Mouse (Mus musculus): ENCODE data around the gene Slc38a11. TPM values are rescaled to one million over a fixed set of nuclear protein-coding genes. Genes with fewer than 3 reads are reported as not detected.

Slc38a11 gene
- total and polyA plus RNA-seq, 2 experiments = 0.37 TPM; not detected in 1

GRCm38 (mm10) chr2:65373076-65373475, 9.2 kb upstream of the Slc38a11 start:
- Histone ChIP-seq H3K4me3 (ENCODE audit: insufficient read depth, low read depth, low read length) (no peak overlapping the region), H3K79me2 (ENCODE audit: control insufficient read depth, insufficient read depth, low read length) (no peaks in the 10 kb centered on the region), H3K27me3 (ENCODE audit: control insufficient read depth, insufficient read depth, low read length) (no peaks in the 10 kb centered on the region), H3K9ac (ENCODE audit: low read depth, low read length) (no peak overlapping the region), H3K27ac (replicated peaks; ENCODE audit: insufficient read depth, low read depth, low read length) (no peak overlapping the region), H3K36me3 (ENCODE audit: control insufficient read depth, insufficient read depth, low read length) (no peaks in the 10 kb centered on the region), H3K4me1 (ENCODE audit: control insufficient read depth, insufficient read depth, low read length) (peaks cover 8% of the 10 kb centered on the region)
- 95% methylated on average over 4 of the region's 4 CpGs for WGBS
- DNase-seq (ENCODE audit: extremely low read depth, low read depth, low spot score) = no peak
- TF ChIP-seq CTCF (IDR thresholded peaks at IDR 0.05; ENCODE audit: low read depth, low read length) = no peak

DNA sequence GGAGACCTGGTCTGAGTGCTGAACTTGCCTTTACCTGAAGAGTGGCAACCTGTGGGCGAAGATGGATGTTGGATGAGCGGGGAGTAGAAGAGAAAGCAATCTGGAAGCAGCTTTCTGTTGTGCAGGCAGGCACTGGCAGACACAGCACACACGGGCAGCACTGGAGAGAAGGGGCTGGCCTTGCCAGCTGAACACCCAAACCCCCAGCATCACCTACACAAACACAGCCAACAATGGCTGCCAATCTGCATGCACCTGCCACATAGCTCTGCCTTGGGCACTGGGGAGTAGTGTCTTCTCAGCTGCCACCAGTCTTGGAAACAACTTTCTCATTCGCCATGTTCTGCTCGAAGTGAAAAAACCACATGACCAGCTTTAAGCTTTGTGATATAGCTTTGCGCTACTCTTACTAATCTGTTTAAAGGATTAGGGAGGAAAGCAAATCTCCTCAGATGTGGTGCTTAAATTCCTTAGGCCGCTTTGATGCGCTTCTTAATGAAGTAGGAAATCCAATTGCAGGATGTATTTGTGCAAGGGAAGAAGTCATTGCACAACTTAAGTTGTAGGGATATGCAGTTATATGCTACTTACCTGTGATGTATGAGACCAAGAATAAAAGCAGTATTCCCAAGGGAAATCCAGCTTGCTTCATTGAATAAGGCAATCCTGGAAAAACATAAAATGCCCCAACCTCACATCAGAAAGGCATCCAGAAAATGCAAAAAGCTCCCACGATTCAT, 2.9 kb downstream of the Slc38a11 start:
- Histone ChIP-seq H3K27ac (replicated peaks; ENCODE audit: insufficient read depth, low read depth, low read length) (no peak overlapping the region), H3K4me1 (ENCODE audit: control insufficient read depth, insufficient read depth, low read length) (no peaks in the 10 kb centered on the region; the same call in 1 of the 2 replicates), H3K4me3 (ENCODE audit: insufficient read depth, low read depth, low read length) (no peak overlapping the region), H3K27me3 (ENCODE audit: control insufficient read depth, insufficient read depth, low read length) (peaks cover 3% of the 10 kb centered on the region; the same call in 1 of the 2 replicates), H3K36me3 (ENCODE audit: control insufficient read depth, insufficient read depth, low read length) (no peaks in the 10 kb centered on the region), H3K79me2 (ENCODE audit: control insufficient read depth, insufficient read depth, low read length) (no peaks in the 10 kb centered on the region), H3K9ac (ENCODE audit: low read depth, low read length) (no peak overlapping the region)
- WGBS = 88% methylated on average over 9 of the region's 9 CpGs
- no peak for DNase-seq (ENCODE audit: extremely low read depth, low read depth, low spot score)
- no peak for TF ChIP-seq CTCF (IDR thresholded peaks at IDR 0.05; ENCODE audit: low read depth, low read length)
- TF ChIP-seq POLR2A (IDR thresholded peaks at IDR 0.05; ENCODE audit: extremely low read depth, insufficient read depth, low read length) = no peak

DNA sequence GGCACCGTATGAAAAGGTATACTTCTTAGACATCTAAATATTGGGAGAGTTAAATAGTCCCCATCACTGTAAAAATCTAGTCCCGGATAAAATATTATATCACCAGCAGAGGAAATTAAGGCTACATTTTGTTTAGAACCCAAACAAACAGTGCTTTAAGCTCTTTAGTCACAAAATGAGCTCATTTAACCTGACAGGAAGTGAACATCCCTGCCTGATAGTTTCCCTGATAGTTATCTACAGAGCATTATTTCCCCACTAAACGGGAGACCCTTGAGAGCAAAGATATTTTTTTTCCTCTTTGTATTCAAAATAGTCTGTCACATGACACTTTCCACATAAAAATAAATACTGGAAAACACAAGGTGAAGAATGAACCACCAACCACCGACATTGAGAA, 16.5 kb downstream of the Slc38a11 start:
- Histone ChIP-seq H3K79me2 (ENCODE audit: control insufficient read depth, insufficient read depth, low read length) (no peaks in the 10 kb centered on the region), H3K4me3 (ENCODE audit: insufficient read depth, low read depth, low read length) (no peak overlapping the region), H3K36me3 (ENCODE audit: control insufficient read depth, insufficient read depth, low read length) (no peaks in the 10 kb centered on the region), H3K4me1 (ENCODE audit: control insufficient read depth, insufficient read depth, low read length) (no peaks in the 10 kb centered on the region), H3K27me3 (ENCODE audit: control insufficient read depth, insufficient read depth, low read length) (no peaks in the 10 kb centered on the region), H3K9ac (ENCODE audit: low read depth, low read length) (no peak overlapping the region), H3K27ac (replicated peaks; ENCODE audit: insufficient read depth, low read depth, low read length) (no peak overlapping the region)
- no peak for TF ChIP-seq CTCF (IDR thresholded peaks at IDR 0.05; ENCODE audit: low read depth, low read length)
- no peak for TF ChIP-seq POLR2A (IDR thresholded peaks at IDR 0.05; ENCODE audit: extremely low read depth, insufficient read depth, low read length)
- WGBS = 22% methylated on average over 4 of the region's 4 CpGs
- DNase-seq (ENCODE audit: extremely low read depth, low read depth, low spot score) = no peak

DNA sequence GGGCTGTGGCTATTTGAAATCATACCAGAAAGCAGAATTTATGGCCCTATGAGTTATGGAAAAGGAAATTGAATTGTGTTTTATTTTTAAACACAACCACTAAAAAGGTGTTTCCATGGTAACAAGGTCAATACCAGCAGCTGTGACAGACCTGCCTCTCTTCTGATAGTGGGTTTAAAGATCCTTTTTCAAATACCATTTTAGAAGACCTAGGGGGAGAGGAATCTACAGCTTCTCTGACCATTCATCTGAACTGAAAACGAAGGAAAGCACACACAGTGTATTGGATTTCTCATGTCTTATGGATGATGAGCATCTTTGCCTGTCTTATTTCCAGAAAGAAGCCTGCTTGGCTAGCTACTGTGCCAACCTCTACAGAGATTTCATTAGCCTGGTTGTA, 16.9 kb downstream of the Slc38a11 start:
- 17% methylated on average over 1 of the region's 1 CpGs for WGBS
- no peaks in the 10 kb centered on the region for H3K27me3 ChIP-seq (ENCODE audit: control insufficient read depth, insufficient read depth, low read length)
- H3K27ac ChIP-seq (replicated peaks; ENCODE audit: insufficient read depth, low read depth, low read length) = no peak overlapping the region
- TF ChIP-seq POLR2A (IDR thresholded peaks at IDR 0.05; ENCODE audit: extremely low read depth, insufficient read depth, low read length) (no peak), CTCF (IDR thresholded peaks at IDR 0.05; ENCODE audit: low read depth, low read length) (no peak)
- H3K9ac ChIP-seq (ENCODE audit: low read depth, low read length) = no peak overlapping the region
- H3K4me1 ChIP-seq (ENCODE audit: control insufficient read depth, insufficient read depth, low read length) = no peaks in the 10 kb centered on the region
- no peaks in the 10 kb centered on the region for H3K36me3 ChIP-seq (ENCODE audit: control insufficient read depth, insufficient read depth, low read length)
- no peaks in the 10 kb centered on the region for H3K79me2 ChIP-seq (ENCODE audit: control insufficient read depth, insufficient read depth, low read length)
- DNase-seq (ENCODE audit: extremely low read depth, low read depth, low spot score) = no peak
- H3K4me3 ChIP-seq (ENCODE audit: insufficient read depth, low read depth, low read length) = no peak overlapping the region

DNA sequence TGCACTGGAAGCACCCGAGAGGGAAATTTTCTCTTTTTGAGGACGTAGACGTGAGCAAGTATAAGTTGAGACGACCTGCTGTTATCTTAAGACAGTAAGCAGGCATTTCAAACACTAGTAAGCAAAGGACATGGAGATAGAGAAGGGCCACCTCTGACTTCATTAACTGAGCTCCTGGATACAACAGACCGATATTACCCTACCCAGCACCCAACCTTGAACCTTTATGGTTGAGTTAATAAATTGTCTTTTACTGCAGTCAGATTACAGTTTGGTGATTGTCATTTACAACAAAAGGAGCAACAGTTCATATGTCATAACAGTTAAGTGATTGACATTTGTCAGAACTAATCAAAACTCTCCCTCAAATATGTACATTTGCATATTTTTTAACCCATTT, 17.8 kb downstream of the Slc38a11 start:
- no peaks in the 10 kb centered on the region for H3K4me1 ChIP-seq (ENCODE audit: control insufficient read depth, insufficient read depth, low read length)
- TF ChIP-seq CTCF (IDR thresholded peaks at IDR 0.05; ENCODE audit: low read depth, low read length) (no peak), POLR2A (IDR thresholded peaks at IDR 0.05; ENCODE audit: extremely low read depth, insufficient read depth, low read length) (no peak)
- no peak overlapping the region for H3K27ac ChIP-seq (replicated peaks; ENCODE audit: insufficient read depth, low read depth, low read length)
- H3K36me3 ChIP-seq (ENCODE audit: control insufficient read depth, insufficient read depth, low read length) = no peaks in the 10 kb centered on the region
- no peak overlapping the region for H3K9ac ChIP-seq (ENCODE audit: low read depth, low read length)
- H3K27me3 ChIP-seq (ENCODE audit: control insufficient read depth, insufficient read depth, low read length) = no peaks in the 10 kb centered on the region
- no peaks in the 10 kb centered on the region for H3K79me2 ChIP-seq (ENCODE audit: control insufficient read depth, insufficient read depth, low read length)
- 92% methylated on average over 5 of the region's 5 CpGs for WGBS
- DNase-seq (ENCODE audit: extremely low read depth, low read depth, low spot score) = no peak
- H3K4me3 ChIP-seq (ENCODE audit: insufficient read depth, low read depth, low read length) = no peak overlapping the region

DNA sequence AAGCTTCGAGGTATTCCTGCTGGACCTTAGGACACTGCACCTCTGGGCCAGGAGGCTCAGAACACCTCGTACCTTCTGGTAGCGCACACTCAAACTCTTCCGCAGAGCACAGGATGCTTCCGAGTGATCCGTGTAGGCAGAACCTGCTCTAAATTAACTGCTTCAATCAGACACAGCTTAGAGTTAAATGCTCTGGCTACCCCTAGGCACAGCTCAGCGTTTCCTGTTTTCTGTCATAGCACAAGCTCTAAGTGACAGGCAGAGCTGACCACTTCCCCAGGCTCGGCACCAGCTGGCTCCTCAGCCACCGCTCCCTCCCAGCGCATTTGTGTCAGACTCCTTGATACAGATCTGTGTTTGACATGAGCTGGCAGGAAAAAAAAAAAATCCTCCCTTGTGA, 21.8 kb downstream of the Slc38a11 start:
- Histone ChIP-seq H3K36me3 (ENCODE audit: control insufficient read depth, insufficient read depth, low read length) (no peaks in the 10 kb centered on the region), H3K27ac (replicated peaks; ENCODE audit: insufficient read depth, low read depth, low read length) (no peak overlapping the region), H3K27me3 (ENCODE audit: control insufficient read depth, insufficient read depth, low read length) (no peaks in the 10 kb centered on the region), H3K4me3 (ENCODE audit: insufficient read depth, low read depth, low read length) (no peak overlapping the region), H3K79me2 (ENCODE audit: control insufficient read depth, insufficient read depth, low read length) (no peaks in the 10 kb centered on the region), H3K4me1 (ENCODE audit: control insufficient read depth, insufficient read depth, low read length) (no peaks in the 10 kb centered on the region), H3K9ac (ENCODE audit: low read depth, low read length) (no peak overlapping the region)
- no peak for DNase-seq (ENCODE audit: extremely low read depth, low read depth, low spot score)
- 81% methylated on average over 10 of the region's 10 CpGs for WGBS
- no peak for TF ChIP-seq CTCF (IDR thresholded peaks at IDR 0.05; ENCODE audit: low read depth, low read length)
- no peak for TF ChIP-seq POLR2A (IDR thresholded peaks at IDR 0.05; ENCODE audit: extremely low read depth, insufficient read depth, low read length)
